Mouse (Mus musculus) heart, embryonic 14.5 days (tissue): ENCODE results near the gene Rbms1. TPM values are rescaled to one million over a fixed set of nuclear protein-coding genes. Genes with fewer than 3 reads are reported as not detected.

Experiments
- ATAC-seq: fragments of 200-750 bp; cut with Nextera tagmentation; 2 replicates; pipeline ENCODE4 v1.8.0; 2017; ENCODE audit warnings: low read depth, moderate TSS enrichment; ENCODE audit not compliant: insufficient number of reproducible peaks, insufficient read depth, low FRiP score
- H3K27ac ChIP-seq, 2 experiments: fragments of 200-500 bp in 1 of 2; fragments of 300-500 bp in 1 of 2; sonication (generic) in 1 of 2; replicated peaks in 1 of 2; 2 replicates each; pipeline ENCODE4 v1.5.1; 2012 to 2014; ENCODE audit warnings: low read depth in 2 of 2, low read length in 2 of 2, control low read depth in 1 of 2, mild to moderate bottlenecking in 1 of 2, mixed read lengths in 1 of 2; ENCODE audit not compliant: control insufficient read depth in 1 of 2, insufficient read depth in 1 of 2
- H3K27me3 ChIP-seq: fragments of 300-500 bp; sonication (generic); 2 replicates; pipeline ENCODE4 v1.6.1; 2014; ENCODE audit warnings: mild to moderate bottlenecking, low read length, control low read depth; ENCODE audit not compliant: control insufficient read depth, insufficient read depth
- H3K36me3 ChIP-seq: fragments of 300-500 bp; sonication (generic); 2 replicates; pipeline ENCODE4 v1.6.1; 2014; ENCODE audit warnings: mild to moderate bottlenecking, control low read depth, low read length, mixed read lengths; ENCODE audit not compliant: control insufficient read depth, insufficient read depth
- H3K4me1 ChIP-seq, 2 experiments: fragments of 200-500 bp in 1 of 2; fragments of 300-500 bp in 1 of 2; sonication (generic) in 1 of 2; 2 replicates each; pipeline ENCODE4 v1.6.1; 2012 to 2014; ENCODE audit warnings: low read length in 2 of 2, control low read depth in 1 of 2, mixed read lengths in 1 of 2; ENCODE audit not compliant: control insufficient read depth in 2 of 2, insufficient read depth in 2 of 2
- H3K4me2 ChIP-seq: fragments of 300-500 bp; sonication (generic); 2 replicates; pipeline ENCODE4 v1.6.1; 2014; ENCODE audit warnings: mild to moderate bottlenecking, low read length
- H3K4me3 ChIP-seq, 2 experiments: fragments of 200-500 bp in 1 of 2; fragments of 300-500 bp in 1 of 2; sonication (generic) in 1 of 2; 2 replicates each; pipeline ENCODE4 v1.5.1; 2012 to 2014; ENCODE audit warnings: low read length in 2 of 2, mild to moderate bottlenecking in 2 of 2, control low read depth in 1 of 2, low read depth in 1 of 2, moderate library complexity in 1 of 2; ENCODE audit not compliant: control insufficient read depth in 1 of 2, insufficient read depth in 1 of 2
- H3K9ac ChIP-seq: fragments of 300-500 bp; sonication (generic); 2 replicates; pipeline ENCODE4 v1.6.1; 2014; ENCODE audit warnings: mild to moderate bottlenecking, low read length
- H3K9me3 ChIP-seq: fragments of 300-500 bp; sonication (generic); 2 replicates; pipeline ENCODE4 v1.6.1; 2016; ENCODE audit warnings: low read length, control low read depth; ENCODE audit not compliant: control insufficient read depth
- WGBS: fragments of 180-500 bp; shearing (Covaris S2); extraction: QIAGEN DNeasy Blood & Tissue Kit; methylation state at CpG from one replicate; pipeline ENCODE4 v1.1.7; 2014; 5-methylcytosine and 5-hydroxymethylcytosine counted together
- polyA plus RNA-seq: library from polyadenylated mRNA; unstranded; fragments of >200 nt; fragmentation: Nextera tagmentation; extraction: Ambion mirVana; gene quantifications from 2 replicates; pipeline ENCODE4 v1.2.1, GENCODE M21; 2014

Rbms1 gene
- polyA plus RNA-seq, 1 experiment from 2014 or later, result 79.7 TPM

DNA sequence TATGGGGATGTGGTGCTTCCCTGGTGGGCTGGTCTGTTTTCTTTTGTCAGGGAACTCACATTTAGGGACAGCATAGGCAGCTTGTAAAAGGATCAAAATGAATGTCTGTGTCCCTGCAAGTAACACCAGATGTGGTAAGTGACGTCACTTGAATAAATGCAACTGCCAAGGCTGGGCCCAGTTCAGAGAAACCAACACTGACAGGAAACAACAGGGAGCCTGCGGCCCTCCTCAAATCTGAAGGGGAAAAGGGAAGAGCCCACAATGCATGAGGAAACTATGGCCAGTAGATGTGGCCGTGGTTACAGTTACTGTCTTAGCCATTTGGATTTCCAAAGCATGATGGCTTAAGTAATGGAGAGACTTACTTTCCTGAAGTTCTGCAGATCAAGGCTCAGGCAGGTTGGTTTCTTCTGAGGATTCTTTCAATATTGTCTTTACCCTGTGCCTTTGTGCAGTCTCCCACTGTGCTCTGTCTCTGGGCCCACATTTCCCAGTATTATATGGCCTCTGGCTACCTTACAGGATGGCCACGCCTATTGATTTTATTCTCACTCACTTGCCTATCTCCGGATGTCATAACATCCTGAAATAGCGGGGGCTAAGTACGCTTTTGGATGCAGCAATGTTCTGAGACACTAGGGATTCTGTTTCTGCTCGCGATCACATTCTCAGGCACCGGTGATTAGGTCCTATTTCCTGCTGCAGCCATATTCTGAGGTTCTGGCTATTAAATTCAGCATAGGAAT lies 223.4 kb downstream of the Rbms1 start:
- no peaks in the 10 kb centered on the region for H3K9me3 ChIP-seq
- no peak for ATAC-seq
- no peaks in the 10 kb centered on the region for H3K27me3 ChIP-seq
- WGBS, result 62% methylated on average over 10 of the region's 10 CpGs
- no peak overlapping the region for H3K4me2 ChIP-seq
- no peak overlapping the region; a peak in 1 of 4 replicates for H3K27ac ChIP-seq
- H3K36me3 ChIP-seq, result no peaks in the 10 kb centered on the region
- H3K4me3 ChIP-seq, result no peak overlapping the region
- no peak overlapping the region for H3K9ac ChIP-seq
- H3K4me1 ChIP-seq, result no peaks in the 10 kb centered on the region

DNA sequence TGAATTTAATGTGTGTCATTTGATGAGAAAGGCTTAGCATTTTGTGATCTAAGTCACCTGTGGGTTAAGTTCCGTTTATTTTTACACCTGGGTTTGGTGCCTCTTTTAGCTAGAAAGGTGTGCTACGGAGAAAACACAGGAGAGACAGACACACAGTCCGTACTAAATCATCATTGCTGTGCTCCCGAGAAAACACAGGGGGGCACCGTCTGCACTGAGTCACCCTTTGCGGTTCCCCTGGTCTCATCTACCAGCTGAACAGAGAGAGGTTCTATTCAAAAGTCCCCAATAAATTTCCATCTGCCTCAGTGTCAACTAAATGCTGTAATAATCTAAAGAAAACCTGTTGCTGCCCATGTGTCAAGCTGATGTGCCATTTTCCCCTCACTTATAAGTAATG lies 232.1 kb downstream of the Rbms1 start:
- Histone ChIP-seq H3K36me3 (no peaks in the 10 kb centered on the region), H3K4me2 (no peak overlapping the region), H3K9me3 (no peaks in the 10 kb centered on the region), H3K4me1 (peaks cover 12 to 17% of the 10 kb centered on the region in 2 experiments), H3K27ac (peak overlapping the region in 1 of 2 experiments; percentile 44; a peak in 1 of 4 replicates), H3K27me3 (no peaks in the 10 kb centered on the region), H3K4me3 (no peak overlapping the region), H3K9ac (no peak overlapping the region)
- 43% methylated on average over 6 of the region's 6 CpGs for WGBS
- ATAC-seq, result no peak

DNA sequence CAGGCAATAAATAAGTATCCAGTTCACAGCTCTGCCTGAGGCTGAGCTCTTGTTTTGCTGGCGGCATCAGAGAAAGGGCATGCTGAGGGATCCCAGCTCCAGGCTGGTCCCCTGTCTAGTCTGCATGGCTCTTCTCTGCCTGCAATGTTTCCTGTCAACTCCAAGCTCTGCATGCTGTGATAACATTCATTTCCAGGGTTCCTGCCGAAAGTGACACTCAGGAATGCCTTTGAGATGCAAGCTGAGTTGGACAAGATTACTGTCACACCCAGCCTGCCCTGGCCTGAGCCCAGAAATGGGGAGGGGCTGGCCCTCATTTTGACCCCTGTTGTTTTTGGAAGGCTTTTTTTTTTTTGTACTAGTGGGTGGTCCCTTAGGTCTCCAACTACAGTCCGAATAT lies 233.0 kb downstream of the Rbms1 start:
- Histone ChIP-seq H3K4me1 (peaks cover 12 to 17% of the 10 kb centered on the region in 2 experiments), H3K9me3 (no peaks in the 10 kb centered on the region), H3K9ac (0 out of 2 replicates have a peak overlapping the region, but pooled peaks have one; percentile 25), H3K36me3 (no peaks in the 10 kb centered on the region), H3K4me2 (peak overlapping the region; percentile 50), H3K27me3 (no peaks in the 10 kb centered on the region), H3K27ac (peak overlapping the region; percentile 74 to 81), H3K4me3 (no peak overlapping the region)
- ATAC-seq, result peak; percentile 75
- 0% methylated on average over 3 of the region's 3 CpGs for WGBS

DNA sequence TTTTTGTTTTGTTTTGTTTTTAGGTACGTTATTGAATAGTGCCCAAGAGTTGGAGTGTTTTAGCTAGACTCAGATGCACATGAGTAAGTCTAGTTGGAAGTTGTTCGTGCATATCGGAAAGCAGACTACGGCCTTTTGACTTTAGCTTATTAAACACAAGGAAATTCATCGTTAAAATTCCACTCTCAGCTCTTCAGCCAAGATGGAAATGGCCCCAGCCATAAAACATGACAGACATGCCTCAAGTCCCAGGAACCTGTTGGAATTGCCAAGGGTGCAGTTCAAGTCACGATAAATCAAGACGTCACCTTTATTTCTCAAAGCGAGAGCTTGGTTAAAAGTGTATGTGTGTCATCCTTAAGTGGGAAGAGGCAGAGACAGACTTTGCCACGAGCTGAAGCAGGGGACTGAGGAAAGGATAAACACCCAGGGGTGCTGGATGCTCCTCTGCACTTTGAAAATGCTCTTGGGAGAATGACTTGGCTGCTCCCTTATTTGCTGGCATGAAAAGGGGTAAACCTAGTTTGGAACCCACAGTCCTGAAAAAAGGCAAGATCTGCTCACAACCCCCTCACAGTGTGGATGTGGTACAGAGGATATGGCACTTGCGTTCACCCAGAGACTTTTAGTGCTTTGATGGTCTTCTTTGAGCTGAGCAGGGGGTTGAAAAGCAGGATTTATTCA lies 233.9 kb downstream of the Rbms1 start:
- H3K9me3 ChIP-seq, result no peaks in the 10 kb centered on the region
- peaks cover 12 to 17% of the 10 kb centered on the region in 2 experiments for H3K4me1 ChIP-seq
- H3K27me3 ChIP-seq, result no peaks in the 10 kb centered on the region
- no peaks in the 10 kb centered on the region for H3K36me3 ChIP-seq
- peak overlapping the region; percentile 74 to 81; a peak in 2 of 4 replicates for H3K27ac ChIP-seq
- WGBS, result 73% methylated on average over 10 of the region's 10 CpGs
- ATAC-seq, result no peak
- H3K9ac ChIP-seq, result no peak overlapping the region
- no peak overlapping the region for H3K4me3 ChIP-seq
- no peak overlapping the region for H3K4me2 ChIP-seq

DNA sequence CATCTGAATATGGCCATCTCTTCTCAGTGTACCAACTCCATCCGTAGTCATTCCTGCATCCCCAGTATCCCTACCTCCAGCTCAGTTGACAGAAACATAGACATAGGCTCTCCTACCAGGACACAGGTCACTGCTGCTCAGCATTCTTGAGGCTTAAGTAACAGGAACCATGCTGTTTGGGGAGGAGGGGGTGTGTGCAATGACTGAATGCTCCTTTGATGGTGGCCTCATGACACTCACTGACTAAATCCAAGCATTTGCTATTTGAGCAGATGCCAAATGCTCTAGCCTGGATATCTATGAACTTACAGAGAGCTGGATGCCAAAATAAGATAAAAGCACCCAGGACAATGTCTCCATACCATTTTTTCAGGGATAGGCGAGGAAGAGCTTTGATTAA lies 238.3 kb downstream of the Rbms1 start:
- no peak overlapping the region for H3K27ac ChIP-seq
- WGBS, result 82% methylated on average over 2 of the region's 2 CpGs
- peaks cover 21 to 23% of the 10 kb centered on the region in 2 experiments for H3K4me1 ChIP-seq
- no peaks in the 10 kb centered on the region for H3K36me3 ChIP-seq
- H3K27me3 ChIP-seq, result no peaks in the 10 kb centered on the region
- H3K9me3 ChIP-seq, result no peaks in the 10 kb centered on the region
- no peak overlapping the region for H3K4me2 ChIP-seq
- no peak overlapping the region for H3K4me3 ChIP-seq
- no peak overlapping the region for H3K9ac ChIP-seq
- ATAC-seq, result no peak

DNA sequence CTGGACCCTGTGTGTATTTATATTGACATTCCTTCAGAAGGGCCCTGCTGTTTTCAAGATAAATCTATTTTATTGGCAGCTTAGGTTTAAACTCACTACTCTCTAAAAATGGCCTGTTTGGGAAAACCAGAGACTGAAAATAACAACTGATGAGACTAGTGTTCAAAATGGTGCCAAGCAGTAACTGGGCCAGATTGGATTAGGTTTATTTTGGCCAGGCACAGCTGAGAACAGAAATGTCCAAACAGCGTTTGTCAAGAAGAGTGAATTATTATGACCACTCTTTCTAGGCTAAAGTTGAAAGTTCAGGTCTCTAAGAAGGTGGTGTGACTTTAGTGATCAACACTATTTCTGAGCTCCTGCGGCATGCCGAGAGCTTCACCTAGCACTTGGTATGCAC lies 240.0 kb downstream of the Rbms1 start:
- Histone ChIP-seq H3K9ac (no peak overlapping the region), H3K36me3 (no peaks in the 10 kb centered on the region), H3K27ac (peak overlapping the region; percentile 59 to 69; a peak in 2 of 4 replicates), H3K4me3 (no peak overlapping the region), H3K9me3 (no peaks in the 10 kb centered on the region), H3K4me1 (peaks cover 14 to 18% of the 10 kb centered on the region in 2 experiments), H3K4me2 (peak overlapping the region; percentile 60), H3K27me3 (no peaks in the 10 kb centered on the region)
- no peak for ATAC-seq
- 85% methylated on average over 3 of the region's 3 CpGs for WGBS

DNA sequence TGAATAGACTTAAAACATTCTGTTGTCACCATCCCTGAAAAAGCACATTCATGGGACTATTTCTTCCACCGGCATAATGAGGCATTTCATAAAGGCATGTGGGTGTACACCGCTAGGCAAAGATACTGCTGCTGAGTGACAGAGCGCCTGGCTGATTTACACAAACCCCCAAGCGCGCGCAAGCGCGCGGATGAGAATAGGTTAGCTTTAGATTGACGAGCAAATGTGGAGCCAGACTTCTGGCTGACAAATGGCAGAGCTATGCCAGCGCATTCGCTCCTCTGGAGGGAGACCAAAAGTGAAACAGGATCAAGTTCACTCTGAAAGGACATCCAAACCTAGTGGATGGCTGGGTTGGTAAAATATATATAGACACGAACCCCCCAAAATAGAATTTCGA lies 240.5 kb downstream of the Rbms1 start, which contains the start of gene Itgb6:
Itgb6 (minus strand) TSS at position 130 of the 400 bp plus-strand sequence.
- Histone ChIP-seq H3K27me3 (no peaks in the 10 kb centered on the region), H3K4me3 (peak within 1 kb of the TSS; percentile 3; a peak in 2 of 4 replicates), H3K9ac (no peak within 1 kb of the TSS), H3K4me1 (peaks cover 15 to 18% of the 10 kb centered on the region in 2 experiments), H3K9me3 (no peaks in the 10 kb centered on the region), H3K4me2 (peak within 1 kb of the TSS; percentile 60), H3K36me3 (no peaks in the 10 kb centered on the region), H3K27ac (peak within 1 kb of the TSS; percentile 59 to 69)
- ATAC-seq, result peak; percentile 59
- WGBS, result 32% methylated on average over 14 of the region's 14 CpGs
